Mouse (Mus musculus): ENCODE data around the gene Asb4. TPM values are rescaled to one million over a fixed set of nuclear protein-coding genes. Genes with fewer than 3 reads are reported as not detected.

Gene Asb4
- polyA plus RNA-seq, 1 experiment from 2014 or later = 31.4 TPM

DNA sequence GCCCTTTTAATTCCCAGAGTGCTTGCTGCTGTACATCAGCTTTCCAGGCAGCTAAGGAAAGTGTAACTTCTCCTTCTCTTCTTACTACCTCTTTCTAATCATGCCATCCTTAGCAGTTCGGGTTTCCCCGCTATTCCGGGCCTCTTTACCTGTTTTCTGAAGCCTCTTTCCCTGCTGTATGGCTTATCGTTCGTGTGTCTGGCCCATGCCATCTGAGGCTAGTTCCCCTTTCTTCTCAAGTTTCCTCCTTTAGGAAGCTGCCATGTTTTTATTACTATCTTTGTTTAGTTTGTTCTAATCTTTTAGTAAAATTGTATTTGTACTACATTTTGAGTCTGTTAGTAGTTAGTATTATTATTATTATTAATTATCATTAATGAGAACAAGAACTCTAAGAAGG, 17.3 kb upstream of the Asb4 start:
- DNase-seq (ENCODE audit: low spot score) (no peak), ATAC-seq (ENCODE audit: low read depth) (no peak)
- Histone ChIP-seq H3K27me3 (replicated peaks; ENCODE audit: control insufficient read depth, insufficient read depth, low read length) (no peaks in the 10 kb centered on the region), H3K9me3 (ENCODE audit: control insufficient read depth, low read length) (no peaks in the 10 kb centered on the region), H3K27ac (replicated peaks; ENCODE audit: low read depth, low read length) (no peak overlapping the region), H3K36me3 (ENCODE audit: control insufficient read depth, insufficient read depth, low read length) (no peaks in the 10 kb centered on the region), H3K4me3 (ENCODE audit: low read depth, low read length) (no peak overlapping the region), H3K9ac (ENCODE audit: low read depth, low read length) (no peak overlapping the region), H3K4me1 (ENCODE audit: control insufficient read depth, insufficient read depth, low read length) (no peaks in the 10 kb centered on the region), H3K4me2 (ENCODE audit: low read depth, low read length) (no peak overlapping the region)
- 73% methylated on average over 5 of the region's 5 CpGs for WGBS

DNA sequence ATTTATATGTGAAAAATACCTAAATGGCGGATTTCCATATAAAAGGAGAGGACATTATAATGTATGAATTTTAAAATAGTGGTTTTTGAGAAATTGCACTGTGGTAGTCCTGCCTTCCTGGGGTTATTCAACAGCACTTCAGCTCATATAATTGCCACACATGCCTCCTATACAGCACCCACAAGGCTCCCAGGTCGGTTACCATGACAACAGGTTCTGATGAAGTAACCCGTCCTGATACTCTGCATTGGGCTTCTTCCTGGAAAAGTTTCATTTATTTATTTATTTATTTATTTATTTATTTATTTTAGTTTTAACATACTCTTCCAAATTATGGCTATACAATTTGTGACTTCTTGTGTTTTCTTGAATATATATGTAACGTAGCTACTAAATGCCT, 6.3 kb upstream of the Asb4 start:
- ATAC-seq (ENCODE audit: low read depth) (no peak), DNase-seq (ENCODE audit: low spot score) (no peak)
- no peaks in the 10 kb centered on the region for H3K27me3 ChIP-seq (replicated peaks; ENCODE audit: control insufficient read depth, insufficient read depth, low read length)
- no peak overlapping the region for H3K9ac ChIP-seq (ENCODE audit: low read depth, low read length)
- H3K9me3 ChIP-seq (ENCODE audit: control insufficient read depth, low read length) = no peaks in the 10 kb centered on the region
- H3K36me3 ChIP-seq (ENCODE audit: control insufficient read depth, insufficient read depth, low read length) = no peaks in the 10 kb centered on the region
- H3K27ac ChIP-seq (replicated peaks; ENCODE audit: low read depth, low read length) = no peak overlapping the region
- H3K4me1 ChIP-seq (ENCODE audit: control insufficient read depth, insufficient read depth, low read length) = peaks cover 24% of the 10 kb centered on the region
- no peak overlapping the region for H3K4me3 ChIP-seq (ENCODE audit: low read depth, low read length)
- no peak overlapping the region for H3K4me2 ChIP-seq (ENCODE audit: low read depth, low read length)
- WGBS = 85% methylated on average over 4 of the region's 4 CpGs

DNA sequence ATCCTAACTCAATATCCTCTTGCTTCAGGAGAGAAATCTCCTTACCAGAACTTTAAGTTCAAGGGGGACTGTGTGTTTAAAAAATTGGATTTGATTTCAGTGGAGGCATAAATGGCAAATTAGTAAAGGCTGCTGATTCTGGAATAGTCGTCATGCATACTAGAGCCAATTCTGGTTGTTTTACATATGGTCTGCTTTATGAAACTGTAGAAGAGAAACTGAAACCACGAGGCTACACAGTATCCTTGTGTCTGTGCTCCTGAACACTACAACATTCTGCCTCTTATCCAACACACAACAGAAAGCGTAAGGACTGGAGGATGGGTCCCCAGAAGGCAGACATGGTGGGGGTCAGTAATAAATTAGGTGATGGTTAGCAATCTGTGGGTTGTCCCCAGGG, 4.1 kb upstream of the Asb4 start:
- 42% methylated on average over 3 of the region's 3 CpGs for WGBS
- Histone ChIP-seq H3K4me1 (ENCODE audit: control insufficient read depth, insufficient read depth, low read length) (peaks cover 35% of the 10 kb centered on the region), H3K27me3 (replicated peaks; ENCODE audit: control insufficient read depth, insufficient read depth, low read length) (no peaks in the 10 kb centered on the region), H3K9me3 (ENCODE audit: control insufficient read depth, low read length) (no peaks in the 10 kb centered on the region), H3K36me3 (ENCODE audit: control insufficient read depth, insufficient read depth, low read length) (no peaks in the 10 kb centered on the region), H3K4me3 (ENCODE audit: low read depth, low read length) (no peak overlapping the region), H3K9ac (ENCODE audit: low read depth, low read length) (no peak overlapping the region), H3K4me2 (ENCODE audit: low read depth, low read length) (peak overlapping the region; percentile 57), H3K27ac (replicated peaks; ENCODE audit: low read depth, low read length) (peak overlapping the region; percentile 68)
- no peak for ATAC-seq (ENCODE audit: low read depth)
- peak; percentile 55 for DNase-seq (ENCODE audit: low spot score)

DNA sequence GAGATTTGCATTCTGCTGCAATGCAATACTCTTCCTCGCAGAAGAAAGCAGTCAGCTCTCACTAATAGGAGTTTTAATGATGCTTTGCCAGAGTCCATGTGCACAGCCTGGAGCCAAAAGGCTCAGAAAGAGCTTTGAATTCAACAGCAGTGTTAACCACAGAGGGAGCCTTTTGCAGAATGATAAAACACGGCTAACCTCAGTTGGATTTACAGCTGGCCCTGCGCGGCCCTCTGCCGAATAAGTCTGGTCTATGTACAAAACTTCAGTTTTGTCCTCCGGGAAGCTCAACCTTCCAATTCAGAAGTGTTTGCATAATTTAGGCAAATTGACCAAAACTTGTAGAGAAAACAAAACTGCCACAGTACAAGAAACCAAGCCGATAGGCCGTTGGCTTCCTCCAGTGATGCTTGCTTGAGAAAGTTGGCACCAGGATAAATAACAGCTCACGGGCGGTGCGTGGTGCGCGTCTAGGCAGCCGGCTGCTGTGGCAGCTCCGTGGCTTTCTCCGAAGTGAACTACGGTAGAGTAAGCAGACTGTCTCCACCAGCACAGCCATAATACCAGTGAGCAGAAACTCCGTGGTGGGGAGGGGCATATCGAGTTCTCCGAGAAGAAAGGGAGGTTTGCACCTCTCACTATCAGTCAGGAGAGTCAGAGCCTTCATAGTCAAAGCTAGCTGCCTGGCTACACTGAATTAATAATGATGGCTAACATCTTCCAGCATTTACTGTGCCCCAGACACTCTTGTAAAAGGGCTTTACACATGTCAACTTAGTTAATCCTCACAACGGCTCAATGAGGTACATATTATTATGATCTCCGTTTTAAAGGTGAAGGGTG, 3.2 kb upstream of the Asb4 start:
- ATAC-seq (ENCODE audit: low read depth) = peak; percentile 43
- 16% methylated on average over 22 of the region's 22 CpGs for WGBS
- H3K27me3 ChIP-seq (replicated peaks; ENCODE audit: control insufficient read depth, insufficient read depth, low read length) = no peaks in the 10 kb centered on the region
- H3K9me3 ChIP-seq (ENCODE audit: control insufficient read depth, low read length) = no peaks in the 10 kb centered on the region
- H3K4me2 ChIP-seq (ENCODE audit: low read depth, low read length) = peak overlapping the region; percentile 57
- H3K4me1 ChIP-seq (ENCODE audit: control insufficient read depth, insufficient read depth, low read length) = peaks cover 35% of the 10 kb centered on the region
- H3K27ac ChIP-seq (replicated peaks; ENCODE audit: low read depth, low read length) = peak overlapping the region; percentile 68
- no peaks in the 10 kb centered on the region for H3K36me3 ChIP-seq (ENCODE audit: control insufficient read depth, insufficient read depth, low read length)
- peak; percentile 72 for DNase-seq (ENCODE audit: low spot score)
- peak overlapping the region; percentile 21 for H3K4me3 ChIP-seq (ENCODE audit: low read depth, low read length)
- H3K9ac ChIP-seq (ENCODE audit: low read depth, low read length) = peak overlapping the region; percentile 43

DNA sequence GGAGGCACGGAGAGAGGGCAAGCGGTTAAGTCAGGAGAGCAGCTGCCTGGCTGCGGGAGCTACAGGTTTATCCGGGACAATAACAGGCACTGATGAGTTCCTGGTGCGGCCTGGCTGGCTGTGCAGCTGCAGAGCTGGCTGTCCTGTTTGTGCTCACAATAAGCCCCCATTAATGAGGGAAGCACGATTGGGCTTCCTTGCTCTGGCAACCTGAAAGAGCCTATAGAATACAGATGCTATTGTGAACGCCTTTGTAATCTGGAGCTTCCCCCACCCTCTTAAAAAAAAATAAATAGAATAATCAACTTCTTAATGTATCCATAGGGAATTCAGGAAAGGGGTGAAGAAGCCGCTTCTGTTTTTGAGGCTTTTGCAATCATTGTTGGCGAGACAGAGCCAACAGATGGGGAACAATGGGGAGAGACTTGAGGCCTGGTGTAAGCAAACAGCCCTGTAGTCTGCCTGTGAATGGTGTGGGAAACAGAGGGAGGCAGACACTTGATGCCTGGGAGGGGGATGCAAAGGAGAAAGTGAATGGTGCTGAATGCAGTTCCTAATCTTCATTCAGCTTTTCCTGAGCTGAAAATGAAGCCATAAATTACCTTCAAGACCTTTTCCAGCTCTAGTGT, 2.4 kb upstream of the Asb4 start:
- Histone ChIP-seq H3K4me3 (ENCODE audit: low read depth, low read length) (no peak overlapping the region), H3K27me3 (replicated peaks; ENCODE audit: control insufficient read depth, insufficient read depth, low read length) (no peaks in the 10 kb centered on the region), H3K27ac (replicated peaks; ENCODE audit: low read depth, low read length) (peak overlapping the region; percentile 68), H3K4me1 (ENCODE audit: control insufficient read depth, insufficient read depth, low read length) (peaks cover 35% of the 10 kb centered on the region), H3K9ac (ENCODE audit: low read depth, low read length) (0 out of 2 replicates have a peak overlapping the region, but pooled peaks have one; percentile 43), H3K4me2 (ENCODE audit: low read depth, low read length) (peak overlapping the region; percentile 57), H3K36me3 (ENCODE audit: control insufficient read depth, insufficient read depth, low read length) (no peaks in the 10 kb centered on the region), H3K9me3 (ENCODE audit: control insufficient read depth, low read length) (no peaks in the 10 kb centered on the region)
- peak; percentile 55 for ATAC-seq (ENCODE audit: low read depth)
- peak; percentile 75 for DNase-seq (ENCODE audit: low spot score)
- whole genome bisulfite sequencing = 26% methylated on average over 9 of the region's 9 CpGs

DNA sequence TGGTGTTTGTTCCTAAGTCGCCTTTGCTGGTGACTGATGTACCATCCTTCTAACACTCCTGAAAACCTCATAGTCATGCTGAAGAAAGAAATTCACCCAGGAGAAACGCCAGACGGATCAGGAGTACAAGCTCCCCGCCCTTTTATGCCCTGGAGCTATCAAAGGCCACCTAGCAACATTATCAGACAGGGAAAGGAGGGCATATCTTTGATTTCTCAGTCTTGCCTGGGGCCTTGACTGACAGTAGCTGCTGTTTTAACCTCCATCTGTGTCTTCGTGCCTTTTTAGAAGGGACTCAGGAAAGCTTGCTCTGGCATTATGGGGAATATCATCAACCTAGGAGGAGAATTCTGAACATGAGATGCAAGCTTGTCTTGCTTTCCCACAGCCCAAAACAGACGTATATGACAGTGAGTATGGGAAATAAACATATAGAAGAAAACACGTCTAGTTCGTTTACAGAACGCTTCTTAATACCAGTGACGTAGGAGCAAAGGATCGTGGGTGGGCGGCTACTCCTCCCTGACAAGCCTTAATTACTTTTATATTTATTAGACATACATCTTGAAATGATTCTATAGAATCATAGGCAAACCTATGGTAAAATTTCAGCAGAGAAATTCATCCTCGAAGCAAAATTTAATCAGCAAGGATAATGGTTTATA, 1.1 kb upstream of the Asb4 start:
- Histone ChIP-seq H3K4me2 (ENCODE audit: low read depth, low read length) (peak overlapping the region; percentile 63), H3K27ac (replicated peaks; ENCODE audit: low read depth, low read length) (0 out of 2 replicates have a peak overlapping the region, but pooled peaks have one; percentile 13), H3K4me3 (ENCODE audit: low read depth, low read length) (no peak overlapping the region), H3K9ac (ENCODE audit: low read depth, low read length) (no peak overlapping the region), H3K4me1 (ENCODE audit: control insufficient read depth, insufficient read depth, low read length) (peaks cover 35% of the 10 kb centered on the region), H3K9me3 (ENCODE audit: control insufficient read depth, low read length) (no peaks in the 10 kb centered on the region), H3K27me3 (replicated peaks; ENCODE audit: control insufficient read depth, insufficient read depth, low read length) (no peaks in the 10 kb centered on the region), H3K36me3 (ENCODE audit: control insufficient read depth, insufficient read depth, low read length) (no peaks in the 10 kb centered on the region)
- no peak for DNase-seq (ENCODE audit: low spot score)
- no peak for ATAC-seq (ENCODE audit: low read depth)
- 28% methylated on average over 13 of the region's 13 CpGs for WGBS

DNA sequence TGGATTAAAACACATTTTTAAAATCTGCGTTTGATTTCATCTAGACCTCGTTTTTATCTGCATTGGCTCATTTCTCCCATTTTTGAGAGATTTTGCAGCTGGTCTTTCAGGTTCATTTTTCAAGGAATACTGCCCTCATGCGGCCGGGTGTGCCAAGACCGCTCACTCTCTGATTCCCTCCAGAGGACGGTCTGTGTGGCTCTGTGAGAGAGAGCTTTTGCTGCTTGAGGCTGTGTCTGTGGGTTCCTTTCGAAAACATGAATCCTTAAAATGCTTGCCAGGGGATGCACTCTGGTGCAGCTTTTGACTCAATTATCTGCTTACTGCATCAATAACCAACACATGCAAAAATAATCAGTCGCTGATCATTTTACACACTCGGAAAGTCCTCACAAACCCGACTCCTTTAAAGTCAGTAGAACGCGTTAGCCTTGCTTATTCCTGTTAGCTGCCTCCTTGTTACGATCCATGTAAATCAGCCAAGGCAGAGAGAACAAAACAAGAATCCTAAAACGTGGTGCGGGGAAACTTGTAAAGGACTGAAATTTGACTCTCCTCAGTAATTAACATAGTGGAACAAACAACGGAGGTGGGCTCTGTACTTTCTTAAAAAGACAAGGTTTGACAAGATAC, 487 bp upstream of the Asb4 start:
- Histone ChIP-seq H3K27ac (replicated peaks; ENCODE audit: low read depth, low read length) (peak overlapping the region; percentile 68), H3K9ac (ENCODE audit: low read depth, low read length) (peak overlapping the region; percentile 57), H3K27me3 (replicated peaks; ENCODE audit: control insufficient read depth, insufficient read depth, low read length) (no peaks in the 10 kb centered on the region), H3K9me3 (ENCODE audit: control insufficient read depth, low read length) (no peaks in the 10 kb centered on the region), H3K36me3 (ENCODE audit: control insufficient read depth, insufficient read depth, low read length) (no peaks in the 10 kb centered on the region), H3K4me3 (ENCODE audit: low read depth, low read length) (peak overlapping the region; percentile 33), H3K4me2 (ENCODE audit: low read depth, low read length) (peak overlapping the region; percentile 63), H3K4me1 (ENCODE audit: control insufficient read depth, insufficient read depth, low read length) (peaks cover 35% of the 10 kb centered on the region)
- 2% methylated on average over 16 of the region's 16 CpGs for WGBS
- DNase-seq (ENCODE audit: low spot score) = peak; percentile 93
- peak; percentile 78 for ATAC-seq (ENCODE audit: low read depth)

DNA sequence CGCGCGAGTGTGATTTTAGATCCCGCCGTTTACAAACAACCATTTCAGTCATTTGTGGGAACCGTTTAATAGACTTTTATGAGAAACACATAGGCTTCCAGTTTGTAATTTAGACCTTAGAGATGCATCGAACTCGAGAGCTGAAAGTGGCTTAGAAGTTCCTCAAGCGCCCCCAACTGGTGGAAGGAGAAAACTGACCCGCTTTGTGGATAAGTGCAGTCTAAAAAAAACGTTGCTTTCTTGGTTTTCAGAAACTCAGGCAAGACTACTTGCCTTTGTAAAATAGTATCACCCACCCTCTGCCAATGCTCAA, 948 bp downstream of the Asb4 start:
- no peaks in the 10 kb centered on the region for H3K9me3 ChIP-seq (ENCODE audit: control insufficient read depth, low read length)
- H3K9ac ChIP-seq (ENCODE audit: low read depth, low read length) = peak overlapping the region; percentile 50; the same call in 1 of the 2 replicates
- peaks cover 34% of the 10 kb centered on the region for H3K4me1 ChIP-seq (ENCODE audit: control insufficient read depth, insufficient read depth, low read length)
- 1% methylated on average over 11 of the region's 11 CpGs for WGBS
- no peaks in the 10 kb centered on the region for H3K36me3 ChIP-seq (ENCODE audit: control insufficient read depth, insufficient read depth, low read length)
- DNase-seq (ENCODE audit: low spot score) = peak; percentile 93
- no peaks in the 10 kb centered on the region for H3K27me3 ChIP-seq (replicated peaks; ENCODE audit: control insufficient read depth, insufficient read depth, low read length)
- peak overlapping the region; percentile 33 for H3K4me3 ChIP-seq (ENCODE audit: low read depth, low read length)
- H3K4me2 ChIP-seq (ENCODE audit: low read depth, low read length) = peak overlapping the region; percentile 63
- H3K27ac ChIP-seq (replicated peaks; ENCODE audit: low read depth, low read length) = peak overlapping the region; percentile 68; the same call in 1 of the 2 replicates
- ATAC-seq (ENCODE audit: low read depth) = no peak
